Comparison of ENCODE assay signal across 8 mouse cellular contexts in the genomic region with DNA sequence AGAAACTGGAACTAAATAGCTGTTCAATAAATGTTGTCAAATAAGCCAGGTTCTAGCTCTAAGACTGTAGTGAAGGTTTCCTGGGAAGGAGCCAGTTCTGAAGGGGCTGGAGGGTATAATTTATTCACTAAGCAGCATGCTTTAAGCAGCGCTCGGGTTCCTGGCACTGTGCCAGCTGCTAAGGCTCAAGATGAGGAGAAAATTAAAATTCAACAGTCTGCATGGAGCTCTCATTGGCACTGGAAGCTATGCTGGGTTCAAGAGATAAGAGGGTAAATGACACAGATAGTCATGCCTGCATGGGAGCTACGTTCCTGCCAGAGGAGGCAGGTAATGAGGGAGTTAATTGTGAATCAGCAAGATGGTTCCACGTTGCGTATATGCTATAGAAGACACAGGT. TPM values are rescaled to one million over a fixed set of nuclear protein-coding genes. Genes with fewer than 3 reads are reported as not detected.
A peak's percentile ranks its signal among the peaks of the same experiment; 100 is the strongest.
DNase-seq lines count a peak whose midpoint lies in the region; ATAC-seq and TF ChIP-seq lines count a peak whose summit lies in the region.
"Had no signal": no experiment of that assay in that cellular context is flagged by ENCODE, and none has a peak within 500 bp of the region (broad histone marks: within the 10 kb centered on the region; RNA-seq: fewer than 3 reads in every experiment).

No protein-coding gene starts in this region.

- no peaks in the 10 kb centered on the region for H3K4me1 ChIP-seq in liver, postnatal 0 days (ENCODE audit: insufficient read depth)

- H3K27me3 ChIP-seq in liver, postnatal 0 days (ENCODE audit: insufficient read depth, low read length): no peaks in the 10 kb centered on the region

- peak; percentile 13 for DNase-seq in liver
- no peak for DNase-seq in liver, postnatal 0 days
- DNase-seq in frontal cortex, postnatal 10 days (ENCODE audit: low spot score in 2 of 2): peak; percentile 64 to 76
- DNase-seq in layer of hippocampus, adult 8-10 months (ENCODE audit: low spot score in 2 of 2): peak; percentile 45 to 67
- DNase-seq in right cerebral cortex, adult 18-20 months: peak; percentile 63
- no peak for DNase-seq in thymus, postnatal 36 days

- ATAC-seq in liver, postnatal 0 days: no peak
- no peak for ATAC-seq in CD4-positive, CD25-positive, alpha-beta regulatory T cell, adult 4 months

- no peak for TF ChIP-seq EP300 in liver, postnatal 0 days (IDR thresholded peaks at IDR 0.05; ENCODE audit: low read depth)

- H3K4me2 ChIP-seq in liver, postnatal 0 days (ENCODE audit: low read depth, low read length): no peak overlapping the region

- no peak overlapping the region for H3K9ac ChIP-seq in liver, postnatal 0 days (replicated peaks)

- H3K9me3 ChIP-seq in liver, postnatal 0 days (ENCODE audit: low read length): no peaks in the 10 kb centered on the region

- no peaks in the 10 kb centered on the region for H3K36me3 ChIP-seq in liver, postnatal 0 days (replicated peaks; ENCODE audit: insufficient read depth, low read length)

- 71% methylated on average over 5 of the region's 5 CpGs for WGBS in liver, postnatal 0 days (ENCODE audit: insufficient replicate concordance)

- no peak for TF ChIP-seq CTCF in liver, postnatal 0 days (IDR thresholded peaks at IDR 0.05; ENCODE audit: low read depth)

- H3K4me3 ChIP-seq in liver, postnatal 0 days (ENCODE audit: low read depth, low read length): no peak overlapping the region

- H3K27ac ChIP-seq in liver, postnatal 0 days (ENCODE audit: low read depth): no peak overlapping the region

RNA-seq across cellular contexts. Expression of a gene that starts 26.3 kb away (rescaled TPM):
- polyA plus RNA-seq in liver, postnatal 0 days (2015; fragmentation: Nextera tagmentation; extraction: Ambion mirVana): not detected in 2 replicates
- total RNA-seq in layer of hippocampus, adult 8-10 months (2022): 10 to 100 TPM in 1 of 4 experiments, 1 to 10 TPM in 3; 7.1 to 10.0 (median 8.5) TPM
- polyA plus RNA-seq in CD4-positive, CD25-positive, alpha-beta regulatory T cell, adult 4 months (2017; shearing (Covaris generic)): not detected
- total RNA-seq: neutrophil, adult 5-6 weeks had no signal

Comparison
In these comparisons a context has a peak if more than half of its experiments do, and no peak if none do; other contexts are left out.
1. DNase-seq: peak in liver (single experiment), frontal cortex, postnatal 10 days (2 of 2), layer of hippocampus, adult 8-10 months (2 of 2) and right cerebral cortex, adult 18-20 months (single experiment); none in liver, postnatal 0 days (single experiment) and thymus, postnatal 36 days (0 of 2).